Mouse (Mus musculus) forebrain, embryonic 10.5 days (tissue): ENCODE measurements around the gene Phf11c. TPM values are rescaled to one million over a fixed set of nuclear protein-coding genes. Genes with fewer than 3 reads are reported as not detected.
"Not testable (repeated sequence)": the region's sequence is repeated elsewhere in the genome, so short reads cannot be mapped to it uniquely, and the experiment has no call there.

Source experiments
- DNase-seq: peaks from one replicate; pipeline ENCODE4 v3.0.0-alpha.2; 2017; ENCODE audit warnings: low spot score; ENCODE audit errors: extremely low spot score
- H3K27ac ChIP-seq: fragments of 300-500 bp; sonication (generic); 2 replicates; pipeline ENCODE4 v1.5.1; 2016; ENCODE audit warnings: mild to moderate bottlenecking
- H3K27me3 ChIP-seq: fragments of 300-500 bp; sonication (generic); 2 replicates; pipeline ENCODE4 v1.6.1; 2016; ENCODE audit warnings: mild to moderate bottlenecking; ENCODE audit not compliant: poor library complexity, severe bottlenecking
- H3K36me3 ChIP-seq: fragments of 300-500 bp; sonication (generic); replicated peaks from 2 replicates; pipeline ENCODE4 v1.6.1; 2016; ENCODE audit warnings: mild to moderate bottlenecking, moderate library complexity
- H3K4me1 ChIP-seq: fragments of 300-500 bp; sonication (generic); 2 replicates; pipeline ENCODE4 v1.6.1; 2016
- H3K4me3 ChIP-seq: fragments of 300-500 bp; sonication (generic); 2 replicates; pipeline ENCODE4 v1.5.1; 2016; ENCODE audit warnings: mild to moderate bottlenecking, moderate library complexity
- H3K9me3 ChIP-seq: fragments of 300-500 bp; sonication (generic); 2 replicates; pipeline ENCODE4 v1.6.1; 2016; ENCODE audit warnings: mild to moderate bottlenecking, moderate library complexity
- WGBS: fragments of 180-500 bp; shearing (Covaris S2); methylation state at CpG from one replicate; pipeline ENCODE4 v1.1.7; 2016; 5-methylcytosine and 5-hydroxymethylcytosine counted together
- polyA plus RNA-seq: library from polyadenylated mRNA; unstranded; fragments of >200 nt; fragmentation: Nextera tagmentation; extraction: Ambion mirVana; gene quantifications from 2 replicates; pipeline ENCODE4 v1.2.1, GENCODE M21; 2016

Gene Phf11c
- polyA plus RNA-seq, 1 experiment from 2014 or later = 0.51 TPM

GRCm38 (mm10) chr14:59390181-59390580 lies 5.0 kb downstream of the Phf11c start:
- not testable (repeated sequence) for DNase-seq, H3K4me3 ChIP-seq, H3K27ac ChIP-seq, H3K4me1 ChIP-seq, H3K9me3 ChIP-seq, H3K36me3 ChIP-seq, H3K27me3 ChIP-seq
- WGBS = 82% methylated on average over 4 of the region's 4 CpGs

GRCm38 (mm10) chr14:59389532-59389931 lies 5.6 kb downstream of the Phf11c start:
- H3K27me3 ChIP-seq = no peaks in the 10 kb centered on the region
- no peaks in the 10 kb centered on the region for H3K4me1 ChIP-seq
- no peaks in the 10 kb centered on the region for H3K36me3 ChIP-seq
- no peaks in the 10 kb centered on the region for H3K9me3 ChIP-seq
- no peak overlapping the region for H3K4me3 ChIP-seq
- DNase-seq = no peak
- WGBS = 78% methylated on average over 1 of the region's 1 CpGs
- no peak overlapping the region for H3K27ac ChIP-seq

GRCm38 (mm10) chr14:59370348-59371068 lies 24.7 kb downstream of the Phf11c start:
- Histone ChIP-seq H3K36me3 (no peaks in the 10 kb centered on the region), H3K27ac (no peak overlapping the region), H3K4me3 (no peak overlapping the region), H3K9me3 (peaks cover 14% of the 10 kb centered on the region), H3K27me3 (no peaks in the 10 kb centered on the region), H3K4me1 (no peaks in the 10 kb centered on the region)
- 94% methylated on average over 25 of the region's 25 CpGs for WGBS
- no peak for DNase-seq

- Histone ChIP-seq H3K4me1 (no peaks in the 10 kb centered on the region), H3K9me3 (peaks cover 11% of the 10 kb centered on the region), H3K36me3 (no peaks in the 10 kb centered on the region), H3K4me3 (no peak overlapping the region), H3K27ac (no peak overlapping the region), H3K27me3 (no peaks in the 10 kb centered on the region)
- no peak for DNase-seq
- 93% methylated on average over 8 of the region's 8 CpGs for WGBS
Observed at GRCm38 (mm10) chr14:59366386-59367105, 28.6 kb downstream of the Phf11c start.

- Histone ChIP-seq H3K27me3 (no peaks in the 10 kb centered on the region), H3K9me3 (no peaks in the 10 kb centered on the region), H3K27ac (no peak within 1 kb of the TSS), H3K36me3 (no peaks in the 10 kb centered on the region), H3K4me1 (no peaks in the 10 kb centered on the region), H3K4me3 (no peak within 1 kb of the TSS)
- DNase-seq = no peak
- 88% methylated on average over 6 of the region's 6 CpGs for WGBS
Observed at GRCm38 (mm10) chr14:59365244-59365644, 29.9 kb downstream of the Phf11c start, which contains the start of gene Phf11d. Phf11d (minus strand) TSS chr14:59365470.

- H3K36me3 ChIP-seq, H3K27ac ChIP-seq, H3K27me3 ChIP-seq, DNase-seq, H3K9me3 ChIP-seq, H3K4me1 ChIP-seq, H3K4me3 ChIP-seq: not testable (repeated sequence)
- WGBS = 54% methylated on average over 1 of the region's 1 CpGs
Observed at GRCm38 (mm10) chr14:59341189-59341588, 54.0 kb downstream of the Phf11c start, which contains the start of gene Phf11b. Phf11b (minus strand) TSS chr14:59341351.

- DNase-seq = no peak
- Histone ChIP-seq H3K36me3 (no peaks in the 10 kb centered on the region), H3K9me3 (no peaks in the 10 kb centered on the region), H3K27ac (no peak overlapping the region), H3K4me3 (no peak overlapping the region), H3K4me1 (no peaks in the 10 kb centered on the region), H3K27me3 (no peaks in the 10 kb centered on the region)
- 100% methylated on average over 1 of the region's 1 CpGs for WGBS
Observed at GRCm38 (mm10) chr14:59339541-59339940, 55.6 kb downstream of the Phf11c start.

GRCm38 (mm10) chr14:59336056-59336455 lies 59.1 kb downstream of the Phf11c start:
- H3K27ac ChIP-seq, H3K4me3 ChIP-seq, DNase-seq, H3K9me3 ChIP-seq, H3K36me3 ChIP-seq, H3K27me3 ChIP-seq, H3K4me1 ChIP-seq: not testable (repeated sequence)
- WGBS = 81% methylated on average over 3 of the region's 3 CpGs

Other genes with a start within 250 kb of the Phf11c start
- not detected in 2 replicates for gene Gm5142, start 216.6 kb downstream of the Phf11c start, polyA plus RNA-seq
- 121 and 127 TPM in 2 replicates for gene Rcbtb1, start 194.2 kb downstream of the Phf11c start, polyA plus RNA-seq
- gene Gm6904, start 135.2 kb downstream of the Phf11c start, polyA plus RNA-seq = not detected in 2 replicates
- not detected in 2 replicates for gene Phf11a, start 97.9 kb downstream of the Phf11c start, polyA plus RNA-seq
- gene Phf11b, start 54.0 kb downstream of the Phf11c start, polyA plus RNA-seq = 0.21 and 0.26 TPM in 2 replicates
- 0.17 and 0.22 TPM in 2 replicates for gene Phf11d, start 29.9 kb downstream of the Phf11c start, polyA plus RNA-seq
- gene Setdb2, start 45.5 kb upstream of the Phf11c start, polyA plus RNA-seq = 11.8 and 13.7 TPM in 2 replicates
- 44.5 and 46.0 TPM in 2 replicates for gene Cab39l, start 45.6 kb upstream of the Phf11c start, polyA plus RNA-seq
- gene Cdadc1, start 202.6 kb upstream of the Phf11c start, polyA plus RNA-seq = 23.5 and 26.6 TPM in 2 replicates
- 23.3 and 30.5 TPM in 2 replicates for gene Shisa2, start 229.9 kb upstream of the Phf11c start, polyA plus RNA-seq